Mouse (Mus musculus): Measurements from ENCODE around the gene Zfp174.

- no peak for TF ChIP-seq FLI1 (IDR thresholded peaks at IDR 0.05; ENCODE audit: low read length)
- no peak for TF ChIP-seq GATA1 (IDR thresholded peaks at IDR 0.05; ENCODE audit: borderline replicate concordance, low read length)
Measured at GRCm38 (mm10) chr16:3839157-3839885, 7.7 kb upstream of the Zfp174 start.
